Mouse (Mus musculus) stomach, embryonic 15.5 days (tissue): ENCODE data around the gene Mnt. TPM values are rescaled to one million over a fixed set of nuclear protein-coding genes. Genes with fewer than 3 reads are reported as not detected.

Source experiments
- ATAC-seq: fragments of 200-750 bp; cut with Nextera tagmentation; 2 replicates; pipeline ENCODE4 v1.8.0; 2017; ENCODE audit warnings: low read depth, moderate number of reproducible peaks, moderate TSS enrichment; ENCODE audit not compliant: insufficient read depth, low FRiP score
- H3K27ac ChIP-seq: fragments of 300-500 bp; sonication (generic); 2 replicates; pipeline ENCODE4 v1.5.1; 2015; ENCODE audit warnings: mild to moderate bottlenecking, inconsistent platforms
- H3K27me3 ChIP-seq: fragments of 300-500 bp; sonication (generic); replicated peaks from 2 replicates; pipeline ENCODE4 v1.6.1; 2015; ENCODE audit warnings: inconsistent platforms
- H3K36me3 ChIP-seq: fragments of 300-500 bp; sonication (generic); 2 replicates; pipeline ENCODE4 v1.6.1; 2015; ENCODE audit warnings: inconsistent platforms
- H3K4me1 ChIP-seq: fragments of 300-500 bp; sonication (generic); 2 replicates; pipeline ENCODE4 v1.6.1; 2015; ENCODE audit warnings: inconsistent platforms
- H3K4me2 ChIP-seq: fragments of 300-500 bp; sonication (generic); 2 replicates; pipeline ENCODE4 v1.6.1; 2015; ENCODE audit warnings: mild to moderate bottlenecking, inconsistent platforms
- H3K4me3 ChIP-seq: fragments of 300-500 bp; sonication (generic); replicated peaks from 2 replicates; pipeline ENCODE4 v1.5.1; 2015; ENCODE audit warnings: inconsistent platforms
- H3K9ac ChIP-seq: fragments of 300-500 bp; sonication (generic); 2 replicates; pipeline ENCODE4 v1.6.1; 2015; ENCODE audit warnings: inconsistent platforms
- H3K9me3 ChIP-seq: fragments of 300-500 bp; sonication (generic); 2 replicates; pipeline ENCODE4 v1.6.1; 2016; ENCODE audit warnings: inconsistent platforms
- WGBS: fragments of 180-500 bp; shearing (Covaris S2); methylation state at CpG from one replicate; pipeline ENCODE4 v1.1.7; 2015; 5-methylcytosine and 5-hydroxymethylcytosine counted together
- polyA plus RNA-seq: library from polyadenylated mRNA; unstranded; fragments of >200 nt; fragmentation: Nextera tagmentation; extraction: Ambion mirVana; gene quantifications from 2 replicates; pipeline ENCODE4 v1.2.1, GENCODE M21; 2015

The Mnt gene
- polyA plus RNA-seq, 1 experiment from 2014 or later = 3.9 TPM

DNA sequence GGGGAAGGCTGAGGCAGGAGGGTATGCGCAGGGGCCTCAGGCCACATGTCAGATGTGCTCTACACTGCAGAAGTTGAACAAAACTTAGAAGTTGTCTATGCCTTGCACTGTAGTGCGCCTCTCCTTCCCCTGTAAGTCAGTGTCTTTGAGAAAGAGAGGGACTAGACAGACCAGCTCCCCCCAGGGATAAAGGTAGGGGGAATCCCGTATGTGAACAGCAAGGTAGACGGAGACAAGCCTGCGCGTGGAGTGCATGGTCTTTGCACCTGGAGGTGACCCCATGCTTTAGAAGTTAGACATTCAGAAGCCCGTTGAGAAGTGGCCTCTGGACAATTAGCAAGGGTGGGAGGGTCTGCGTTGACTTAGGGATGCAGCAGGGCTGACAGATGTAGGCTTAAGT is 10.0 kb downstream of the Mnt start:
- Histone ChIP-seq H3K27me3 (no peaks in the 10 kb centered on the region), H3K27ac (no peak overlapping the region), H3K36me3 (peaks cover 17% of the 10 kb centered on the region), H3K9me3 (no peaks in the 10 kb centered on the region), H3K4me1 (peaks cover 26% of the 10 kb centered on the region), H3K4me3 (no peak overlapping the region), H3K4me2 (no peak overlapping the region), H3K9ac (no peak overlapping the region)
- 78% methylated on average over 8 of the region's 8 CpGs for whole genome bisulfite sequencing
- ATAC-seq = no peak

- ATAC-seq = no peak
- Histone ChIP-seq H3K27me3 (no peaks in the 10 kb centered on the region), H3K9me3 (no peaks in the 10 kb centered on the region), H3K27ac (no peak overlapping the region), H3K9ac (no peak overlapping the region), H3K4me2 (no peak overlapping the region), H3K4me1 (peaks cover 23% of the 10 kb centered on the region), H3K4me3 (no peak overlapping the region), H3K36me3 (peaks cover 18% of the 10 kb centered on the region)
- WGBS = 84% methylated on average over 9 of the region's 9 CpGs
These were observed 10.6 kb downstream of the Mnt start for GRCm38 (mm10) chr11:74841366-74841765.

DNA sequence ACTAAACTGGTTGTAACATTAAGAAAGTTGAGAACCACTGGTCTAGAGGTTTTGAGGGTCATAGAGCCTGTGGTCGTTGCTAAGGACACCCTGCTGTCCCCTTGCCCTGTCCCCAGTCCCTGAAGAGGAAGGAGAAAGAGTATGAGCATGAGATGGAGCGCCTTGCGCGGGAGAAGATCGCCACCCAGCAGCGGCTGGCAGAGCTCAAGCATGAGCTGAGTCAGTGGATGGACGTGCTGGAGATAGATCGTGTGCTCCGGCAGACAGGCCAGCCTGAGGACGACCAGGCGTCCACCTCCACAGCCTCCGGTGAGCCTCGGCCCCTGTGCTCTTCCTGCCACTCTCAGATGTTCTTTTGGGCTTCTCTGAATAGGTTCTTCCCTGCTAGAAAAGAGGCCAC is 11.3 kb downstream of the Mnt start:
- Histone ChIP-seq H3K9ac (no peak overlapping the region), H3K4me2 (no peak overlapping the region), H3K27me3 (no peaks in the 10 kb centered on the region), H3K36me3 (peaks cover 18% of the 10 kb centered on the region), H3K9me3 (no peaks in the 10 kb centered on the region), H3K27ac (no peak overlapping the region), H3K4me1 (peaks cover 21% of the 10 kb centered on the region), H3K4me3 (no peak overlapping the region)
- no peak for ATAC-seq
- 83% methylated on average over 13 of the region's 13 CpGs for WGBS

DNA sequence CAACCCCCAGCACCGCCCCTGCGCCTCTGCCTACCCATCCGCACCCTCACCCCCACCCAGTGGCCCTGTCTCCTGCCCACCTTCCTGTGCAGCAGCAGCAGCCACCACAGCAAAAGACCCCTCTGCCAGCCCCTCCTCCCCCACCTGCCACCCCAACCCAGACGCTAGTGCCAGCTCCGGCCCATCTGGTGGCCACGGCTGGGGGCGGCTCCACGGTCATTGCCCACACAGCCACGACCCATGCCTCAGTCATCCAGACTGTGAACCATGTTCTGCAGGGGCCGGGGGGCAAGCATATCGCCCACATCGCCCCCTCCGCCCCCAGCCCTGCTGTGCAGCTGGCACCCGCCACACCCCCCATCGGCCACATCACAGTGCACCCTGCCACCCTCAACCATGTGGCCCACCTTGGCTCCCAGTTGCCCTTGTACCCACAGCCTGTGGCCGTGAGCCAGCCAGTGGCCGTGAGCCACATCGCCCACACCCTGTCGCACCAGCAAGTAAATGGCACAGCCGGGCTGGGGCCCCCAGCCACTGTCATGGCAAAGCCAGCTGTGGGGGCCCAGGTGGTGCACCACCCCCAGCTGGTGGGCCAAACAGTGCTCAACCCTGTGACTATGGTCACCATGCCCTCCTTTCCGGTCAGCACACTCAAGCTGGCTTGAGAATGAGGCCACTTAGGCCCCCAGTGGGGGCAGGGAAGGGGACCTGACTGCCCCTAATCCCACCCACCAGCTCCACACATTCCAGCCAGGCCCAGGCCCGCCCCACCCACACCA is 12.1 kb downstream of the Mnt start:
- peaks cover 15% of the 10 kb centered on the region; the same call in 1 of the 2 replicates for H3K4me1 ChIP-seq
- H3K27ac ChIP-seq = peak overlapping the region; percentile 1; the same call in 1 of the 2 replicates
- no peak overlapping the region for H3K4me2 ChIP-seq
- H3K27me3 ChIP-seq = no peaks in the 10 kb centered on the region
- H3K9ac ChIP-seq = no peak overlapping the region
- WGBS = 88% methylated on average over 22 of the region's 22 CpGs
- ATAC-seq = no peak
- H3K9me3 ChIP-seq = no peaks in the 10 kb centered on the region
- peaks cover 18% of the 10 kb centered on the region for H3K36me3 ChIP-seq
- H3K4me3 ChIP-seq = no peak overlapping the region

- H3K27me3 ChIP-seq = no peaks in the 10 kb centered on the region
- H3K4me1 ChIP-seq = peaks cover 18% of the 10 kb centered on the region
- no peak for ATAC-seq
- WGBS = 74% methylated on average over 2 of the region's 2 CpGs
- H3K36me3 ChIP-seq = peaks cover 18% of the 10 kb centered on the region
- H3K9ac ChIP-seq = no peak overlapping the region
- H3K9me3 ChIP-seq = no peaks in the 10 kb centered on the region
- H3K27ac ChIP-seq = 0 out of 2 replicates have a peak overlapping the region, but pooled peaks have one; percentile 1
- no peak overlapping the region for H3K4me2 ChIP-seq
- H3K4me3 ChIP-seq = no peak overlapping the region
These were observed 12.7 kb downstream of the Mnt start for GRCm38 (mm10) chr11:74843435-74843714.

DNA sequence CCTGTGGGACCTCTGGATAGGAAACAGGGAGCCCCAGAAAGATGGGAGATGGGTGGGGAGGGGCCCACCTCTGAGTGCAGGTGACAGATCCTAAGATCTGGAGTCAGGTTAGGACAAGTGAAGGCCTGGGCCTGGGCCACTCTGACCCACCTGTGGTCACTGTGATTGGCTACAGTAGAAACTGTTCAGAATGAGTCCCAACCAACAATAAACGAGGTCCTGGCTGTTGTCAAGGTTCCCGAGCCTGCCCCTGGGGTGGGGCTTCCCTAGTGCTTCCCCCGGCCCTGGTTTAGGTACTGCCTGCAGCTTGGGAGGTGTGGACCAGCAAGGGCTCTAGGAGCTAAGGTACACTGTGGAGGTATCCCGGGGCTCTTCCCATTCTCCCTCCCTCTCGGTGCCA is 13.0 kb downstream of the Mnt start:
- WGBS = 64% methylated on average over 5 of the region's 5 CpGs
- Histone ChIP-seq H3K4me3 (no peak overlapping the region), H3K9me3 (no peaks in the 10 kb centered on the region), H3K4me2 (no peak overlapping the region), H3K27ac (0 out of 2 replicates have a peak overlapping the region, but pooled peaks have one; percentile 1), H3K27me3 (no peaks in the 10 kb centered on the region), H3K4me1 (peaks cover 21% of the 10 kb centered on the region), H3K9ac (no peak overlapping the region), H3K36me3 (peaks cover 18% of the 10 kb centered on the region)
- no peak for ATAC-seq

DNA sequence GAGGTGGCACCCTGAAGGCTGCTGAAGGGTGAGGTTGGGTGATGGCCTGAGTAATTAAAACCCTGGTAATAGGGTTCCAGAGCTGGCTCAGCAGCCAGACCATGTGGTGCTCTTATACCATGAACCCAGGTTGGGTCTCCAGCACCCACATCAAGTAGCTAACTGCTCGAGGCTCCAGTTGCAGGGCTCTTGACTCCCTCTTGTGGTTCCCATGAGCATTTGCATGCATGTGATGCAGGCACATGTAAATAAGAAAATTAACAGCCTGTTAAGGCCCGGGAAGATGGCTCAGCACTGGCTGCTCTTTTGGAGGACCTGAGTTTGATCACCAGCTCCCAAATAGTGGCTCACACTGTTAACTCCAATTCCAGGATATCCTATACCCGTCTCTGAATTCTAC is 15.1 kb downstream of the Mnt start:
- Histone ChIP-seq H3K4me2 (no peak overlapping the region), H3K4me1 (peaks cover 14% of the 10 kb centered on the region), H3K4me3 (no peak overlapping the region), H3K36me3 (peaks cover 18% of the 10 kb centered on the region), H3K27me3 (no peaks in the 10 kb centered on the region), H3K9me3 (no peaks in the 10 kb centered on the region), H3K27ac (no peak overlapping the region), H3K9ac (no peak overlapping the region)
- no peak for ATAC-seq
- 69% methylated on average over 3 of the region's 3 CpGs for WGBS

DNA sequence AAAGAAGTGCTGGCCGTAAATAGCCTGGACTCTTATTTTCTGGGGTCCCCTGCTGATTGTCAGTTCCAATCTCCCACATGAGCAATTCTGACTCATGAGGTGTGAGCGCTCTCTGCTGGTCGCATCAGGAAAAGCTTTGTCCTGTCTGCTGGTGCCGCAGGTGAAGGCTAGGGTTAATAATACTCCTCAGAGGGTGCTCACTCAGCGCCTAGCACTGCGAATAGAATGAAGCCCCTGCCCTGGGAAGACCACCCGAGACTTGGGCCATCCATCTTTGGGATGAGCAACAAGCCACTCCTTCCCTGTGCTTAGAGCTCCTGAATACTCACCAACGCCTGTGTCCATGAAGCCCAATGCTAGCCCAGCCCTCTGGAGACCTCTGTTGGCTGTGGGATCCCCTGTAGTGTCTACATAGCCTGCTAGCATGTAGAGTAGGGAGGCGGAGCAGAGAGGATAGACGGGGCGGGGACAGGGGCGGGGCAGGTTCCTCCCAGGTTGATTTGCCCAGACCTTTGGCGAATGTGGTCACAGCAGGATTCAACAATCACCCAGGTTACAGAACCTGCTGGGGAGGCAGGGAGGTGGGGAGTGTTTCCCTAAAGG is 17.3 kb downstream of the Mnt start:
- H3K4me2 ChIP-seq = peak overlapping the region; percentile 41
- H3K4me3 ChIP-seq = no peak overlapping the region

GRCm38 (mm10) chr11:74850998-74851661 is 20.4 kb downstream of the Mnt start:
- 81% methylated on average over 14 of the region's 14 CpGs for WGBS
- Histone ChIP-seq H3K4me1 (peaks cover 6% of the 10 kb centered on the region; the same call in 1 of the 2 replicates), H3K4me3 (no peak overlapping the region), H3K9ac (no peak overlapping the region), H3K27me3 (no peaks in the 10 kb centered on the region), H3K9me3 (no peaks in the 10 kb centered on the region), H3K36me3 (no peaks in the 10 kb centered on the region), H3K4me2 (no peak overlapping the region), H3K27ac (no peak overlapping the region)
- ATAC-seq = no peak

More for the DNA sequence above, 17.3 kb downstream of the Mnt start:
- Histone ChIP-seq H3K9me3 (no peaks in the 10 kb centered on the region), H3K27ac (peak overlapping the region; percentile 62; the same call in 1 of the 2 replicates), H3K4me1 (peaks cover 10% of the 10 kb centered on the region), H3K36me3 (peaks cover 13% of the 10 kb centered on the region; the same call in 1 of the 2 replicates), H3K27me3 (no peaks in the 10 kb centered on the region), H3K9ac (no peak overlapping the region)
- peak; percentile 84 for ATAC-seq
- WGBS = 6% methylated on average over 13 of the region's 13 CpGs

DNA sequence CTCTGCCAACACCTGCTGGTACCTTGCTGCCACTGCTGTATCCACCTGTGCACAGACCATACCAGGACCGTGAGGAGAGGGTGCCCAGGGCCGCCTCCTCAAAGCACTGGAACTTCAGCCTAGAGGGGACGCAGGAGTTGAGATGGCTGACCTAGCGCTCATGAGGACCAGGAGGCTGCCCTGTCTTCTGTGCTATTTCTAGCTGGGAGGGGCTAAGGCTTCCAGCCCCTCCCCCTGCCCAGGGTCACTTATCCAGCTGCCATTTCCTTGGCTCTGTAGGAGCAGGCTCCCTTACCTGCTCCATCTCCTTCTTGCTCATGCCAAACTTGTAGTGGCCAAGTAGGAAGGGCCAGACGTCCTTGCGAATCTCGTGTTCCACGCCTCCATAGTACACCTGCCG is 27.0 kb downstream of the Mnt start:
- no peak overlapping the region for H3K4me3 ChIP-seq
- no peak overlapping the region for H3K9ac ChIP-seq
- H3K9me3 ChIP-seq = no peaks in the 10 kb centered on the region
- no peak overlapping the region for H3K27ac ChIP-seq
- H3K4me2 ChIP-seq = no peak overlapping the region
- no peaks in the 10 kb centered on the region for H3K36me3 ChIP-seq
- no peaks in the 10 kb centered on the region for H3K27me3 ChIP-seq
- 85% methylated on average over 9 of the region's 9 CpGs for WGBS
- no peaks in the 10 kb centered on the region for H3K4me1 ChIP-seq
- ATAC-seq = no peak

DNA sequence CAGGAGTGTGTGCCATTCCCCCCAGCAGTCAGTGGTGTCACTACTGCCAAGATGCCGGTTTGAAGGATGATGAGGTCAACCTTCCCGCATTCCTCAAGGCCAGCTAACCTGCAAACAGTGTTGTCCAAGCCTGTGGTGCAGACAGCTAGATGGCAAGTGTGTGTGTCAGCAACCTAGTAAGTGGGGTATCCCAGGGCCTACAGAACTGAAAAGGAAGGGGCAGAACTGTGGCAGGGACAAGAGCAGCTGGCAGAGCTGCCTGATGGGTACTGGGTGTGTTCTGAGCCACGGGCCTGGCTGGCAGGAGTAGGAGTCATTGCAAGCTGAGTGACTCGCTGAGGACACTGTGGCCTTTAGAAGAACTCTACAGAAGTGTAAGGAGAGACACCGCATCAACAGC is 31.4 kb downstream of the Mnt start:
- H3K9ac ChIP-seq = no peak overlapping the region
- H3K4me3 ChIP-seq = no peak overlapping the region
- 65% methylated on average over 5 of the region's 5 CpGs for WGBS
- no peaks in the 10 kb centered on the region for H3K9me3 ChIP-seq
- no peaks in the 10 kb centered on the region for H3K36me3 ChIP-seq
- no peaks in the 10 kb centered on the region for H3K4me1 ChIP-seq
- ATAC-seq = no peak
- H3K27ac ChIP-seq = no peak overlapping the region
- H3K4me2 ChIP-seq = no peak overlapping the region
- H3K27me3 ChIP-seq = no peaks in the 10 kb centered on the region

- no peaks in the 10 kb centered on the region for H3K9me3 ChIP-seq
- H3K36me3 ChIP-seq = no peaks in the 10 kb centered on the region
- WGBS = 30% methylated on average over 11 of the region's 11 CpGs
- H3K4me1 ChIP-seq = no peaks in the 10 kb centered on the region
- no peak overlapping the region for H3K9ac ChIP-seq
- no peak overlapping the region for H3K4me2 ChIP-seq
- H3K4me3 ChIP-seq = no peak overlapping the region
- ATAC-seq = no peak
- no peak overlapping the region for H3K27ac ChIP-seq
- H3K27me3 ChIP-seq = no peaks in the 10 kb centered on the region
These were observed 32.8 kb downstream of the Mnt start for GRCm38 (mm10) chr11:74863471-74863870.
